Comparison of ENCODE assay signal across 10 mouse cellular contexts in the genomic region with DNA sequence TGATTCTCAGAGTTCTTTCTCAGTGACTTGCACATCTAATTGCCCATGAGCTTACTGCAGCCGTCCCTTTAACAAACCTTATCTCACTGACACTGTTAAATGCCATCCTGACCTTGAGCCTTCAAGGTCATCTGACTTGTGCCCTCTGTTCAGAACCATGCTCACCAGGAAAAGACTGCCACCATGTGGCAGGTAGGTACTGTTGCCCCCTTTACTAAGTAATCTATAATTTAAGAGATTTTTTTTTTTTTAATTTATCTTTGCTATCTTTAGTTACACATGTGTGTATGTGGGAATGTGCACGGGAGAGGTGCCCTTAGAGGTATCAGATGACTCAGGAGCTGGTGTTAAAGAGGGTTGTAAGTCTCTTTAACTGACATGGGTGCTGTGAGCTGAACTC. TPM values are rescaled to one million over a fixed set of nuclear protein-coding genes. Genes with fewer than 3 reads are reported as not detected.
DNase-seq lines count a peak whose midpoint lies in the region; ATAC-seq and TF ChIP-seq lines count a peak whose summit lies in the region.
"Had no signal": no experiment of that assay in that cellular context is flagged by ENCODE, and none has a peak within 500 bp of the region (broad histone marks: within the 10 kb centered on the region; RNA-seq: fewer than 3 reads in every experiment).

No protein-coding gene starts in this region.

- H3K4me2 ChIP-seq in liver, embryonic 12.5 days = no peak overlapping the region
- H3K4me2 ChIP-seq: lung, embryonic 15.5 days had no signal

- H3K27me3 ChIP-seq in liver, embryonic 12.5 days (replicated peaks) = no peaks in the 10 kb centered on the region
- no peaks in the 10 kb centered on the region for H3K27me3 ChIP-seq in Patski
- no peaks in the 10 kb centered on the region for H3K27me3 ChIP-seq in splenic B cell, adult 2 months (ENCODE audit: control insufficient read depth, insufficient read depth, low read length, poor library complexity, severe bottlenecking)
- H3K27me3 ChIP-seq: lung, embryonic 15.5 days had no signal

- WGBS in liver, embryonic 12.5 days (ENCODE audit: insufficient replicate concordance) = 17% methylated on average over 2 of the region's 2 CpGs

- in situ Hi-C loops in Patski (cut with MboI; ENCODE audit: low pct_unique_long_range_greater_than_20kb) = no loop called here

- no peaks in the 10 kb centered on the region for H3K9me3 ChIP-seq in liver, embryonic 12.5 days (replicated peaks)
- H3K9me3 ChIP-seq: lung, embryonic 15.5 days had no signal

- H3K4me3 ChIP-seq in liver, embryonic 12.5 days = no peak overlapping the region
- H3K4me3 ChIP-seq: lung, embryonic 15.5 days had no signal

- ATAC-seq in liver, embryonic 12.5 days = peak; percentile 35; the same call in 1 of the 2 replicates
- no peak for ATAC-seq in Patski

- DNase-seq in liver (no peak), Patski (ENCODE audit: low read depth, low spot score) (no peak)
- peak; percentile 70 for DNase-seq in induced T-regulatory cell, adult 2 months (ENCODE audit: low read depth)
- DNase-seq in splenic B cell, adult 2 months (ENCODE audit: low read depth, low spot score) = peak; percentile 83
- no peak for DNase-seq in gastrocnemius, postnatal 25 days
- DNase-seq in Muller cell, postnatal 12 days (ENCODE audit: inconsistent ontology term) = no peak
- DNase-seq: heart, postnatal 4 days; right cerebral cortex, postnatal 4 days had no signal

- POLR2A ChIA-PET in Patski (lab: Charles Lee) = interaction anchor here (0.6 kb wide), 1 partner anchor 38 kb away, joined by 3 read pairs; no protein-coding TSS in a partner anchor

- CTCF ChIA-PET in Patski (lab: Charles Lee) = interaction anchor here (0.9 to 3.5 kb wide), 20 partner anchors 9 to 99 kb away, joined by 3 to 39 read pairs (median 6); no protein-coding TSS in a partner anchor

- H3K27ac ChIP-seq in liver, embryonic 12.5 days = no peak overlapping the region
- H3K27ac ChIP-seq: lung, embryonic 15.5 days had no signal

- no peaks in the 10 kb centered on the region for H3K36me3 ChIP-seq in liver, embryonic 12.5 days
- no peaks in the 10 kb centered on the region for H3K36me3 ChIP-seq in splenic B cell, adult 2 months (ENCODE audit: control insufficient read depth, insufficient read depth, low read length, poor library complexity, severe bottlenecking)
- H3K36me3 ChIP-seq: lung, embryonic 15.5 days had no signal

- H3K4me1 ChIP-seq in liver, embryonic 12.5 days = 0 out of 2 replicates have a peak, but pooled peaks cover 4% of the 10 kb centered on the region
- H3K4me1 ChIP-seq: lung, embryonic 15.5 days had no signal

- H3K9ac ChIP-seq in liver, embryonic 12.5 days = no peak overlapping the region
- H3K9ac ChIP-seq: lung, embryonic 15.5 days had no signal

- peak; percentile 81 for TF ChIP-seq CTCF in Patski (IDR thresholded peaks at IDR 0.05)

RNA-seq across cellular contexts. Expression of gene Fam69a, which starts 18.2 kb away (rescaled TPM):
- polyA plus RNA-seq in liver, embryonic 12.5 days (2016; fragmentation: Nextera tagmentation; extraction: Ambion mirVana) = 12.5 and 13.8 TPM in 2 replicates
- polyA plus RNA-seq in Patski (2021) = 17.0 TPM
- total RNA-seq in gastrocnemius, postnatal 25 days (2021) = 10 to 100 TPM; 15.1 to 20.7 TPM

Comparison
In these comparisons a context has a peak if more than half of its experiments do, and no peak if none do; other contexts are left out.
1. DNase-seq: peak in induced T-regulatory cell, adult 2 months (single experiment) and splenic B cell, adult 2 months (single experiment); none in liver (single experiment), Patski (single experiment), gastrocnemius, postnatal 25 days (single experiment) and Muller cell, postnatal 12 days (single experiment).